ENCODE assay signal across 20 mouse cellular contexts in genomic region chr10:60032622-60033021, GRCm38 (mm10). TPM values are rescaled to one million over a fixed set of nuclear protein-coding genes. Genes with fewer than 3 reads are reported as not detected.
A peak's percentile ranks its signal among the peaks of the same experiment; 100 is the strongest.
DNase-seq lines count a peak whose midpoint lies in the region; ATAC-seq and TF ChIP-seq lines count a peak whose summit lies in the region.
"Had no signal": no experiment of that assay in that cellular context is flagged by ENCODE, and none has a peak within 500 bp of the region (broad histone marks: within the 10 kb centered on the region; RNA-seq: fewer than 3 reads in every experiment).

No protein-coding gene starts in this region.

- TF ChIP-seq POLR2A in olfactory bulb, adult 2 months (IDR thresholded peaks at IDR 0.05; ENCODE audit: insufficient read depth, low read depth, low read length): no peak

- DNase-seq in right cerebral cortex, postnatal 10 days (ENCODE audit: low spot score in 2 of 2): peak; percentile 34 to 58
- no peak for DNase-seq in right cerebral cortex, postnatal 36 days (ENCODE audit: low spot score in 2 of 2)
- no peak for DNase-seq in embryonic facial prominence, embryonic 10.5 days (ENCODE audit: low spot score)
- no peak for DNase-seq in limb, embryonic 10.5 days (ENCODE audit: low spot score)
- no peak for DNase-seq in cerebellum, adult 8-10 months
- no peak for DNase-seq in heart, adult 8-10 months (ENCODE audit: low spot score)
- DNase-seq: adrenal gland, adult 8-10 months; cerebellum, adult 18-20 months; gastrocnemius, postnatal 36 days; liver, embryonic 13.5 days; right cerebral cortex, adult 18-20 months; spleen, adult 18-20 months; thymus, adult 18-20 months had no signal

- no peak for ATAC-seq in megakaryocyte progenitor cell, adult 5-6 weeks (replicated peaks; ENCODE audit: poor library complexity)
- ATAC-seq: inflammation-experienced regulatory T-cells, adult 6 months had no signal

- 50% methylated on average over 2 of the region's 2 CpGs for WGBS in embryonic facial prominence, embryonic 10.5 days
- 42% methylated on average over 2 of the region's 2 CpGs for WGBS in limb, embryonic 10.5 days
- 56% methylated on average over 2 of the region's 2 CpGs for WGBS in olfactory bulb, adult 2 months

- TF ChIP-seq CTCF in olfactory bulb, adult 2 months (IDR thresholded peaks at IDR 0.05; ENCODE audit: insufficient read depth, low read depth, low read length): no peak

- peak overlapping the region; percentile 37 for H3K27ac ChIP-seq in embryonic facial prominence, embryonic 10.5 days (replicated peaks)
- H3K27ac ChIP-seq in limb, embryonic 10.5 days: peak overlapping the region; percentile 67; the same call in 1 of the 2 replicates
- H3K27ac ChIP-seq in olfactory bulb, adult 2 months (ENCODE audit: insufficient read depth, low read depth, low read length): peak overlapping the region; percentile 77; the same call in 1 of the 2 replicates
- H3K27ac ChIP-seq: embryonic facial prominence, embryonic 15.5 days; liver, embryonic 13.5 days had no signal

- H3K27me3 ChIP-seq in embryonic facial prominence, embryonic 10.5 days (replicated peaks; ENCODE audit: low read depth, poor library complexity, severe bottlenecking): no peaks in the 10 kb centered on the region
- no peaks in the 10 kb centered on the region for H3K27me3 ChIP-seq in limb, embryonic 10.5 days (ENCODE audit: low read depth, poor library complexity, severe bottlenecking)
- H3K27me3 ChIP-seq: embryonic facial prominence, embryonic 15.5 days; heart, embryonic 12.5 days; liver, embryonic 13.5 days; megakaryocyte, embryonic 14.5 days had no signal

- H3K36me3 ChIP-seq in embryonic facial prominence, embryonic 10.5 days (replicated peaks): peaks cover 4% of the 10 kb centered on the region; the same call in 1 of the 2 replicates
- H3K36me3 ChIP-seq in limb, embryonic 10.5 days: no peaks in the 10 kb centered on the region
- H3K36me3 ChIP-seq: embryonic facial prominence, embryonic 15.5 days; heart, embryonic 12.5 days; liver, embryonic 13.5 days had no signal

- peaks cover 31% of the 10 kb centered on the region for H3K4me1 ChIP-seq in embryonic facial prominence, embryonic 10.5 days
- peaks cover 39% of the 10 kb centered on the region for H3K4me1 ChIP-seq in limb, embryonic 10.5 days
- H3K4me1 ChIP-seq in olfactory bulb, adult 2 months (ENCODE audit: control insufficient read depth, insufficient read depth, low read length): peaks cover 34% of the 10 kb centered on the region

- H3K4me3 ChIP-seq in embryonic facial prominence, embryonic 10.5 days: no peak overlapping the region
- H3K4me3 ChIP-seq in limb, embryonic 10.5 days: no peak overlapping the region
- no peak overlapping the region for H3K4me3 ChIP-seq in olfactory bulb, adult 2 months (ENCODE audit: insufficient read depth, low read depth, low read length)
- H3K4me3 ChIP-seq: embryonic facial prominence, embryonic 15.5 days; heart, embryonic 12.5 days; liver, embryonic 13.5 days; megakaryocyte, embryonic 14.5 days; myocyte had no signal

- H3K9me3 ChIP-seq in embryonic facial prominence, embryonic 10.5 days: no peaks in the 10 kb centered on the region
- no peaks in the 10 kb centered on the region for H3K9me3 ChIP-seq in limb, embryonic 10.5 days (replicated peaks)
- H3K9me3 ChIP-seq: embryonic facial prominence, embryonic 15.5 days; heart, embryonic 12.5 days; liver, embryonic 13.5 days; megakaryocyte, embryonic 14.5 days had no signal

RNA-seq across cellular contexts. Expression of gene Anapc16, which starts 29.7 kb away (rescaled TPM):
- 104 and 109 TPM in 2 replicates for polyA plus RNA-seq in embryonic facial prominence, embryonic 10.5 days (2016; fragmentation: Nextera tagmentation; extraction: Ambion mirVana)
- 103 and 111 TPM in 2 replicates for polyA plus RNA-seq in limb, embryonic 10.5 days (2016; fragmentation: Nextera tagmentation; extraction: Ambion mirVana)
- polyA plus RNA-seq in olfactory bulb, adult 2 months (2012; ENCODE audit: insufficient read depth, insufficient read length, low replicate concordance, missing spikeins): not detected in 2 replicates
- total RNA-seq in megakaryocyte progenitor cell, adult 5-6 weeks (2015): 54.5 and 55.9 TPM in 2 replicates
- total RNA-seq in megakaryocyte progenitor cell, adult 5-6 weeks (2017): 32.6 and 35.1 TPM in 2 replicates
- total RNA-seq in heart, adult 8-10 months (2022): 10 to 100 TPM; 59.0 to 88.1 (median 74.3) TPM

RNA-seq across cellular contexts. Expression of gene Ascc1, which starts 30.0 kb away (rescaled TPM):
- 35.8 and 41.8 TPM in 2 replicates for polyA plus RNA-seq in embryonic facial prominence, embryonic 10.5 days (2016; fragmentation: Nextera tagmentation; extraction: Ambion mirVana)
- polyA plus RNA-seq in limb, embryonic 10.5 days (2016; fragmentation: Nextera tagmentation; extraction: Ambion mirVana): 32.1 and 36.5 TPM in 2 replicates
- not detected in 2 replicates for polyA plus RNA-seq in olfactory bulb, adult 2 months (2012; ENCODE audit: insufficient read depth, insufficient read length, low replicate concordance, missing spikeins)
- 38.3 and 38.9 TPM in 2 replicates for total RNA-seq in megakaryocyte progenitor cell, adult 5-6 weeks (2015)
- 27.8 and 33.2 TPM in 2 replicates for total RNA-seq in megakaryocyte progenitor cell, adult 5-6 weeks (2017)
- total RNA-seq in heart, adult 8-10 months (2022): 10 to 100 TPM; 22.3 to 26.7 (median 24.4) TPM

Comparison
In these comparisons a context has a peak if more than half of its experiments do, and no peak if none do; other contexts are left out.
1. DNase-seq: peak in right cerebral cortex, postnatal 10 days (2 of 2); none in right cerebral cortex, postnatal 36 days (0 of 2), embryonic facial prominence, embryonic 10.5 days (single experiment), limb, embryonic 10.5 days (single experiment), cerebellum, adult 8-10 months (single experiment) and heart, adult 8-10 months (single experiment).
2. RNA of gene Ascc1, which starts 30.0 kb away (polyA plus RNA-seq): 35.8 to 41.8 TPM in embryonic facial prominence, embryonic 10.5 days and 32.1 to 36.5 TPM in limb, embryonic 10.5 days; not detected in olfactory bulb, adult 2 months; every median in the first group is over 10 times any median in the second.
3. Peak in every context shown above with its lines, with median percentiles within 50 percentile points of each other: H3K27ac ChIP-seq.